Mouse (Mus musculus): ENCODE measurements around the gene Axin1.

DNA sequence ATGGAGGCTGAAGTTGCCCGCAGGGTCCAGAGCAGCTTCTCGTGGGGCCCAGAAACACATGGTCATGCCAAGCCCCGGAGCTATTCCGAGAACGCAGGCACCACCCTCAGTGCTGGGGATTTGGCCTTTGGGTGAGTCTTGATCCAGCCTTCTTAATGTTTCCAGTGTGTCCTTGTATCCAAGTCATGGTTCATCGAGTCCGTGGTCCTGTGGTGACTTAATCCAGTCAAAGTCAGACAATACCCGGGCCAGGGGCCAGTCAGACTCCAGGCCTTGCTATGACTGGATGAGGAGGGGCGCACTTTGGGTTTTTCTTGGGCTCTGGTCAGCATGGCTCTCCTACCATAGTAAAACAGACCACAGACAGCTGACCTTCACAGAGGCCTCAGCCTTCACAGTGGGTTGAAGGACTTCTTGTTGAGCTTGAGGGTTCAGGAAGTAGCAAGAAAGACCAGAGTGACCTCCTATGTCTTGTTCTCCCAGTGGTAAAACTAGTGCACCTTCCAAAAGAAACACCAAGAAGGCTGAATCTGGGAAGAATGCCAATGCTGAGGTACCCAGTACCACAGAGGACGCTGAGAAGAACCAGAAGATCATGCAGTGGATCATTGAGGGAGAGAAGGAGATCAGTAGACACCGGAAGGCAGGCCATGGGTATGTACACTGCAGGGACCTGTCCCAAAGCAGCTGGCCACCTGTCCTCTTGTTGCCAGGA, 49.8 kb downstream of the Axin1 start:
- TF ChIP-seq CTCF (IDR thresholded peaks at IDR 0.05; ENCODE audit: low read depth, low read length) (no peak), POLR2A (IDR thresholded peaks at IDR 0.05; ENCODE audit: insufficient read depth, low read length) (no peak)
